Mouse (Mus musculus): ENCODE measurements around the gene Fam167b.

- no peak for TF ChIP-seq CTCF (IDR thresholded peaks at IDR 0.05; ENCODE audit: low read depth)
- no peak for TF ChIP-seq EP300 (IDR thresholded peaks at IDR 0.05; ENCODE audit: low read depth)
These were observed 8.6 kb upstream of the Fam167b start for GRCm38 (mm10) chr4:129586943-129587342.
